Mouse (Mus musculus): Measurements from ENCODE around the gene Coq8a.

DNA sequence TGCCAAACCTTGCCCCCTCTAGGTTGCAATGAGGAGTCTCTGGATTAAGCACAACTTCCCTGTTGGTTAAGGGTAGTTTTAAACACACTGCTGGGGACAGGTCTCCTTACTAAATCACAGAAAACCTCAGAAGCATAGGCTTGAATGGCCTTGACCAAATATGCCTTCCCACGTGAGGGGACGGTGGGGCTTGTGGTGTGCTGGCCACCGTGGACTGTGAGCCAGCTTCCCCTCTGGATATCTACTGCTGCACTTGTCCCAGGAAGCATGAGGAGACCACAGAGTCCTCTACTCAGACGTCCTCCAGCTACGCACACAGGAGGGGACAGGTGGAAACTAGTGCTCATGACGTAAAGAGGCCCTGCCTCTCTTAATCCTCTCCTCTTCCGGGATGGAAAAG lies 36.4 kb downstream of the Coq8a start:
- TF ChIP-seq EP300 (IDR thresholded peaks at IDR 0.05; ENCODE audit: low read depth in 1 of 2, low read length in 2 of 2) (no peak), POLR2AphosphoS2 (IDR thresholded peaks at IDR 0.05; ENCODE audit: low read length) (no peak), POLR2A (IDR thresholded peaks at IDR 0.05; ENCODE audit: control insufficient read depth in 1 of 2, insufficient read depth in 1 of 2, low read depth in 1 of 2, low read length in 2 of 2, poor library complexity in 1 of 2) (no peak), CTCF (IDR thresholded peaks at IDR 0.05 in 2 of 3, conservative IDR thresholded peaks at IDR 0.05 in 1 of 3; ENCODE audit: control insufficient read depth in 1 of 3, insufficient read depth in 1 of 3, low read depth in 2 of 3, low read length in 3 of 3, poor library complexity in 1 of 3, severe bottlenecking in 1 of 3) (no peak), TCF12 (IDR thresholded peaks at IDR 0.05; ENCODE audit: low read depth, low read length) (no peak), HCFC1 (IDR thresholded peaks at IDR 0.05; ENCODE audit: low read depth, low read length) (no peak), ZKSCAN1 (IDR thresholded peaks at IDR 0.05; ENCODE audit: low read depth, low read length) (no peak), ELF1 (IDR thresholded peaks at IDR 0.05; ENCODE audit: low read depth, low read length) (no peak), MAZ (IDR thresholded peaks at IDR 0.05; ENCODE audit: low read depth, low read length) (no peak), MYB (IDR thresholded peaks at IDR 0.05; ENCODE audit: low read depth, low read length) (no peak), MYC (IDR thresholded peaks at IDR 0.05; ENCODE audit: low read depth, low read length) (no peak)
